Comparison of ENCODE assay signal across 13 mouse cellular contexts in the genomic region with DNA sequence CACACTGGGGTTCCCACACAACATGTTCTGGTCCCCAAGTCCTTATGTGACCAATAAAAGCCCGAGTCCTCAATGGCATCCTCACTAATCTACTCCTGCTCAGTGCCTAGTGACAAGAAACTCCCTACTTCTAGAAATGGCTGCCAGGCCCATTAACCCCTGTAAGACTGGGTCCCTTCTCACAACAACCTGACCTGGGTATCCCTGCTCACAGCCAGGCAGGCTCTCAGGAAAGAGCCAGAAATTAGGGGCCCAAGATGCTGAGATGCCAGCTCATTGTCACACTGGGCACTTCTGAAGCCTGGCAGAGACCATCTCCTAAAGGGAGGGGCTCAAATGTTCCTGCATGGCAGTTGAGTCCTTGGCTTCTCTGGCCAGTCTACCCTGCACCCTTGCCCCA. TPM values are rescaled to one million over a fixed set of nuclear protein-coding genes. Genes with fewer than 3 reads are reported as not detected.
A peak's percentile ranks its signal among the peaks of the same experiment; 100 is the strongest.
DNase-seq lines count a peak whose midpoint lies in the region; ATAC-seq and TF ChIP-seq lines count a peak whose summit lies in the region.
"Had no signal": no experiment of that assay in that cellular context is flagged by ENCODE, and none has a peak within 500 bp of the region (broad histone marks: within the 10 kb centered on the region; RNA-seq: fewer than 3 reads in every experiment).

No protein-coding gene starts in this region.

- no peak overlapping the region for H3ac ChIP-seq in myocyte (ENCODE audit: control insufficient read depth, insufficient read length)

- peaks cover 12% of the 10 kb centered on the region for H3K27me3 ChIP-seq in forebrain, embryonic 11.5 days (ENCODE audit: control insufficient read depth, insufficient read depth, low read length)
- peaks cover 11% of the 10 kb centered on the region for H3K27me3 ChIP-seq in hindbrain, embryonic 13.5 days
- peaks cover 7% of the 10 kb centered on the region for H3K27me3 ChIP-seq in myocyte (ENCODE audit: control insufficient read depth, insufficient read depth, insufficient read length)
- no peaks in the 10 kb centered on the region for H3K27me3 ChIP-seq in kidney, adult 2 months (replicated peaks; ENCODE audit: control insufficient read depth, insufficient read depth, low read length)

- no peak for DNase-seq in left cerebral cortex, adult 2 months (ENCODE audit: extremely low spot score in 1 of 2, low spot score in 2 of 2)
- DNase-seq in left cerebral cortex, adult 11 months (ENCODE audit: low spot score), result no peak
- DNase-seq in forebrain, embryonic 11.5 days (ENCODE audit: low spot score), result no peak
- DNase-seq in kidney, adult 2 months, result no peak
- DNase-seq in spleen, postnatal 4 days (ENCODE audit: low spot score in 2 of 2), result no peak
- no peak for DNase-seq in left cerebral cortex, postnatal 4 days

- H3K4me2 ChIP-seq in forebrain, embryonic 11.5 days (ENCODE audit: low read depth, low read length, severe bottlenecking), result peak overlapping the region; percentile 94
- H3K4me2 ChIP-seq in hindbrain, embryonic 13.5 days, result peak overlapping the region; percentile 79
- H3K4me2 ChIP-seq in myocyte (ENCODE audit: low read depth), result peak overlapping the region; percentile 57

- peaks cover 28% of the 10 kb centered on the region for H3K79me2 ChIP-seq in myocyte (ENCODE audit: control insufficient read depth, insufficient read depth)

- peaks cover 35% of the 10 kb centered on the region for H3K4me1 ChIP-seq in forebrain, embryonic 11.5 days (replicated peaks; ENCODE audit: control insufficient read depth, insufficient read depth, low read length)
- peaks cover 82% of the 10 kb centered on the region for H3K4me1 ChIP-seq in hindbrain, embryonic 13.5 days (replicated peaks)
- H3K4me1 ChIP-seq in kidney, adult 2 months (ENCODE audit: control insufficient read depth, insufficient read depth, low read length), result no peaks in the 10 kb centered on the region

- no peak for TF ChIP-seq CTCF in left cerebral cortex, adult 2 months (IDR thresholded peaks at IDR 0.05)
- no peak for TF ChIP-seq CTCF in kidney, adult 2 months (conservative IDR thresholded peaks at IDR 0.05; ENCODE audit: insufficient read depth, insufficient read length, low read depth, low read length)

- intact Hi-C loops in left cerebral cortex, adult 2 months (cut with DNase I), result no loop called here
- intact Hi-C loops in left cerebral cortex, postnatal 4 days (cut with DNase I), result no loop called here

- TF ChIP-seq POLR2A in myocyte (IDR thresholded peaks at IDR 0.05; ENCODE audit: insufficient read length, low read depth), result no peak
- TF ChIP-seq POLR2A in kidney, adult 2 months (IDR thresholded peaks at IDR 0.05; ENCODE audit: low read depth, low read length), result no peak

- H3K27ac ChIP-seq in left cerebral cortex, adult 2 months, result peak overlapping the region; percentile 100; the same call in 1 of the 2 replicates
- no peak overlapping the region for H3K27ac ChIP-seq in forebrain, embryonic 11.5 days (ENCODE audit: low read depth, low read length)
- peak overlapping the region; percentile 98 for H3K27ac ChIP-seq in hindbrain, embryonic 13.5 days
- no peak overlapping the region for H3K27ac ChIP-seq in kidney, adult 2 months (ENCODE audit: insufficient read depth, low read depth, low read length)
- H3K27ac ChIP-seq: embryonic facial prominence, embryonic 13.5 days had no signal

- ATAC-seq in forebrain, embryonic 11.5 days (replicated peaks; ENCODE audit: low FRiP score), result no peak
- no peak for ATAC-seq in hindbrain, embryonic 13.5 days (ENCODE audit: low FRiP score)

- H3K4me3 ChIP-seq in left cerebral cortex, adult 2 months, result peak overlapping the region; percentile 88
- peak overlapping the region; percentile 83; the same call in 1 of the 2 replicates for H3K4me3 ChIP-seq in forebrain, embryonic 11.5 days (ENCODE audit: low read depth, low read length)
- peak overlapping the region; percentile 88 for H3K4me3 ChIP-seq in hindbrain, embryonic 13.5 days
- peak overlapping the region; percentile 54 for H3K4me3 ChIP-seq in myocyte
- H3K4me3 ChIP-seq in kidney, adult 2 months (ENCODE audit: insufficient read depth, low read depth, low read length), result no peak overlapping the region

- H3K9me3 ChIP-seq in forebrain, embryonic 11.5 days (ENCODE audit: control insufficient read depth, low read length), result no peaks in the 10 kb centered on the region
- no peaks in the 10 kb centered on the region for H3K9me3 ChIP-seq in hindbrain, embryonic 13.5 days
- H3K9me3 ChIP-seq: embryonic facial prominence, embryonic 13.5 days had no signal

- no peak overlapping the region for H3K9ac ChIP-seq in forebrain, embryonic 11.5 days (ENCODE audit: low read length)
- H3K9ac ChIP-seq in hindbrain, embryonic 13.5 days, result peak overlapping the region; percentile 99
- H3K9ac ChIP-seq: embryonic facial prominence, embryonic 13.5 days had no signal

- 54% methylated on average over 1 of the region's 1 CpGs for WGBS in forebrain, embryonic 11.5 days
- 21% methylated on average over 1 of the region's 1 CpGs for WGBS in hindbrain, embryonic 13.5 days
- 70% methylated on average over 1 of the region's 1 CpGs for WGBS in kidney, adult 2 months

- no peaks in the 10 kb centered on the region for H3K36me3 ChIP-seq in forebrain, embryonic 11.5 days (ENCODE audit: control insufficient read depth, insufficient read depth, low read length)
- peaks cover 3% of the 10 kb centered on the region for H3K36me3 ChIP-seq in hindbrain, embryonic 13.5 days
- H3K36me3 ChIP-seq in myocyte (ENCODE audit: control insufficient read depth, insufficient read depth), result peaks cover 3% of the 10 kb centered on the region
- no peaks in the 10 kb centered on the region for H3K36me3 ChIP-seq in kidney, adult 2 months (ENCODE audit: control insufficient read depth, insufficient read depth, low read length)
- H3K36me3 ChIP-seq: embryonic facial prominence, embryonic 13.5 days had no signal

TF ChIP-seq in myocyte, 11 proteins besides CTCF, POLR2A, EP300 and RAD21:
- no peak for TF ChIP-seq TCF12 (IDR thresholded peaks at IDR 0.05; ENCODE audit: insufficient read depth, poor library complexity, severe bottlenecking)
- no peak for TF ChIP-seq POLR2AphosphoS2 (IDR thresholded peaks at IDR 0.05; ENCODE audit: insufficient read length, low read depth)
- no peak for TF ChIP-seq SRF (IDR thresholded peaks at IDR 0.05; ENCODE audit: control insufficient read depth, insufficient read length, low read depth)
- no peak for TF ChIP-seq MYOD1 (IDR thresholded peaks at IDR 0.05; ENCODE audit: control insufficient read depth in 1 of 3, insufficient read length in 2 of 3, low read depth in 2 of 3)
- no peak for TF ChIP-seq MYOG (IDR thresholded peaks at IDR 0.05; ENCODE audit: control insufficient read depth in 1 of 3, insufficient read depth in 1 of 3, insufficient read length in 2 of 3, low read depth in 2 of 3)
- no peak for TF ChIP-seq E2F4 (IDR thresholded peaks at IDR 0.05; ENCODE audit: insufficient read depth)
- TF ChIP-seq MAX (IDR thresholded peaks at IDR 0.05; ENCODE audit: low read depth), result no peak
- no peak for TF ChIP-seq REST (IDR thresholded peaks at IDR 0.05; ENCODE audit: insufficient read depth, insufficient read length)
- no peak for TF ChIP-seq CEBPB (IDR thresholded peaks at IDR 0.05; ENCODE audit: insufficient read depth, poor library complexity, severe bottlenecking)
- no peak for TF ChIP-seq TCF3 (IDR thresholded peaks at IDR 0.05; ENCODE audit: insufficient read length, low read depth)
- TF ChIP-seq USF1 (IDR thresholded peaks at IDR 0.05; ENCODE audit: low read depth), result no peak

RNA-seq across cellular contexts. Expression of gene Dusp8, which starts 2.7 kb away (rescaled TPM):
- 100 to 1,000 TPM; 153 to 173 TPM for total RNA-seq in left cerebral cortex, adult 2 months (2021)
- 22.6 and 28.1 TPM in 2 replicates for polyA plus RNA-seq in forebrain, embryonic 11.5 days (2014; fragmentation: Nextera tagmentation; extraction: Ambion mirVana)
- polyA plus RNA-seq in hindbrain, embryonic 13.5 days (2015; fragmentation: Nextera tagmentation; extraction: Ambion mirVana), result 87.3 and 90.2 TPM in 2 replicates
- polyA plus RNA-seq in myocyte (2012; fragmentation: generic; extraction: Trizol), result 9.1 TPM
- 3.6 and 3.7 TPM in 2 replicates for polyA plus RNA-seq in kidney, adult 2 months (2012; rRNA removed)
- 100 to 1,000 TPM; 142 to 154 TPM for total RNA-seq in left cerebral cortex, postnatal 4 days (2021)
- total RNA-seq: monocyte, adult 5-6 weeks had no signal

RNA-seq across cellular contexts. Expression of gene Gm45618, which starts 27.5 kb away (rescaled TPM):
- total RNA-seq in left cerebral cortex, adult 2 months (2021), result not detected
- polyA plus RNA-seq in forebrain, embryonic 11.5 days (2014; fragmentation: Nextera tagmentation; extraction: Ambion mirVana), result 0.31 TPM in 1 of 2 replicates, not detected in the other
- polyA plus RNA-seq in hindbrain, embryonic 13.5 days (2015; fragmentation: Nextera tagmentation; extraction: Ambion mirVana), result 0.27 and 0.32 TPM in 2 replicates
- not detected for polyA plus RNA-seq in myocyte (2012; fragmentation: generic; extraction: Trizol)
- not detected in 2 replicates for polyA plus RNA-seq in kidney, adult 2 months (2012; rRNA removed)
- total RNA-seq in left cerebral cortex, postnatal 4 days (2021), result not detected
- total RNA-seq: left cerebral cortex, postnatal 36 days; MEL; monocyte, adult 5-6 weeks had no signal
- polyA plus RNA-seq: embryonic facial prominence, embryonic 13.5 days; spleen, adult 2 months had no signal

RNA-seq across cellular contexts. Expression of gene Mob2, which starts 32.1 kb away (rescaled TPM):
- total RNA-seq in left cerebral cortex, adult 2 months (2021), result 10 to 100 TPM; 37.6 to 38.7 TPM
- polyA plus RNA-seq in forebrain, embryonic 11.5 days (2014; fragmentation: Nextera tagmentation; extraction: Ambion mirVana), result 52.9 and 55.9 TPM in 2 replicates
- 53.0 and 53.5 TPM in 2 replicates for polyA plus RNA-seq in hindbrain, embryonic 13.5 days (2015; fragmentation: Nextera tagmentation; extraction: Ambion mirVana)
- 39.2 TPM for polyA plus RNA-seq in myocyte (2012; fragmentation: generic; extraction: Trizol)
- polyA plus RNA-seq in kidney, adult 2 months (2012; rRNA removed), result 44.0 and 45.3 TPM in 2 replicates
- total RNA-seq in left cerebral cortex, postnatal 4 days (2021), result 10 to 100 TPM; 21.1 to 21.2 TPM

RNA-seq across cellular contexts. Expression of gene Gm39115, which starts 42.8 kb away (rescaled TPM):
- not detected for total RNA-seq in left cerebral cortex, adult 2 months (2021)
- polyA plus RNA-seq in forebrain, embryonic 11.5 days (2014; fragmentation: Nextera tagmentation; extraction: Ambion mirVana), result not detected in 2 replicates
- not detected in 2 replicates for polyA plus RNA-seq in hindbrain, embryonic 13.5 days (2015; fragmentation: Nextera tagmentation; extraction: Ambion mirVana)
- polyA plus RNA-seq in myocyte (2012; fragmentation: generic; extraction: Trizol), result not detected
- polyA plus RNA-seq in kidney, adult 2 months (2012; rRNA removed), result not detected in 2 replicates
- not detected for total RNA-seq in left cerebral cortex, postnatal 4 days (2021)
- total RNA-seq: left cerebral cortex, postnatal 36 days; MEL; monocyte, adult 5-6 weeks had no signal
- polyA plus RNA-seq: embryonic facial prominence, embryonic 13.5 days; spleen, adult 2 months had no signal

RNA-seq across cellular contexts. Expression of gene Gm45337, which starts 51.4 kb away (rescaled TPM):
- not detected for total RNA-seq in left cerebral cortex, adult 2 months (2021)
- polyA plus RNA-seq in forebrain, embryonic 11.5 days (2014; fragmentation: Nextera tagmentation; extraction: Ambion mirVana), result not detected in 2 replicates
- not detected in 2 replicates for polyA plus RNA-seq in hindbrain, embryonic 13.5 days (2015; fragmentation: Nextera tagmentation; extraction: Ambion mirVana)
- polyA plus RNA-seq in myocyte (2012; fragmentation: generic; extraction: Trizol), result not detected
- polyA plus RNA-seq in kidney, adult 2 months (2012; rRNA removed), result not detected in 2 replicates
- not detected for total RNA-seq in left cerebral cortex, postnatal 4 days (2021)
- total RNA-seq: left cerebral cortex, postnatal 36 days; MEL; monocyte, adult 5-6 weeks had no signal
- polyA plus RNA-seq: embryonic facial prominence, embryonic 13.5 days; spleen, adult 2 months had no signal

Comparison
In these comparisons a context has a peak if more than half of its experiments do, and no peak if none do; other contexts are left out.
1. H3K27ac ChIP-seq: peak in left cerebral cortex, adult 2 months (single experiment) and hindbrain, embryonic 13.5 days (single experiment); none in forebrain, embryonic 11.5 days (single experiment) and kidney, adult 2 months (single experiment).
2. Peak in every context shown above with its lines, with median percentiles within 50 percentile points of each other: H3K4me2 ChIP-seq.